Mouse (Mus musculus): ENCODE measurements around the gene Maff. TPM values are rescaled to one million over a fixed set of nuclear protein-coding genes. Genes with fewer than 3 reads are reported as not detected.

Maff gene
- polyA plus RNA-seq, 1 experiment: 0.71 TPM

DNA sequence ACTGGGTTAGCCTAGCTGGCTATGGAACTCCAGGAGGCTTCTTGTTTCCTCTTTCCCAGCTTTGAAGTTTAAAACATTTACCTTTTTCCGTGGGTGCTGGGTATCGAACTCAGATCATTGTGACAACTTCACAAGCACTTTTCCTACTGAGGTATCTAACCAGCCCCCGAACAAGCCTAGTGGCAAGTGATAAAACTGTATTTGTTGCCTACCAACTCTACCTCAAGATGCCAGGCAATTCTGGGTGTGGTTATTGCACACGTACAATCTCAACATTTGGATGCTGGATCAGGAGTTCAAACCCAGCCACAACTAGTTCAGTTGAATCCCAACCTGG, 17.5 kb upstream of the Maff start:
- TF ChIP-seq CTCF (IDR thresholded peaks at IDR 0.05; ENCODE audit: extremely low read depth, insufficient read depth, low read length) (no peak), POLR2A (IDR thresholded peaks at IDR 0.05; ENCODE audit: extremely low read depth, insufficient read depth, low read length) (no peak)
- H3K4me1 ChIP-seq (ENCODE audit: control insufficient read depth, insufficient read depth, low read length): peaks cover 3% of the 10 kb centered on the region; the same call in 1 of the 2 replicates

DNA sequence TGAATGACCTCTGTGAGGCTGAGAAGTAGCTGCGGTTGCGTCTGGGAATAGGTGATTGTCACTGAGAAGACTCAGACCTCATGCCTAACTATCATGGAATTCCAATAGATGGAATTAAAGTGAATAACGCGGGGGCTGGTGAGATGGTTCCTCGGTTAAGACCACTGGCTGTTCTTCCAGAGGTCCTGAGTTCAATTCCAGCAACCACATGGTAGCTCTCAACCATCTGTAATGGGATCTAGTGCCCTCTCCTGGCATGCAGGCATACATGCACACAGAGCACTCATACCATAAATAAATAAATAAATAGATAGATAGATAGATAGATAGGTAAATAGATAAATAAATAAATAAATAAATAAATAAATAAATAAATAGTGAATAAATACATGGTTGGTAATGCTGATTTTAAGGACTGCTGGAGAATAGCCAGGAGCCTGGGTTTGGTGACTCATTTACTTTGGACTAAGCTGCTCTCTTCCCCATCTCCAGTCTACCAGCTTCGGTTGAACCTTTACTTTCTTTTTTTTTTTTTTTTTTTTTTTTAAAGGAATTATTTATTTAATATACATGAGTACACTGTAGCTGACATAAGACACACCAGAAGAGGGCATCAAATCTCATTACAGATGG, 17.0 kb upstream of the Maff start:
- TF ChIP-seq POLR2A (IDR thresholded peaks at IDR 0.05; ENCODE audit: extremely low read depth, insufficient read depth, low read length) (no peak), CTCF (IDR thresholded peaks at IDR 0.05; ENCODE audit: extremely low read depth, insufficient read depth, low read length) (no peak)
- no peak overlapping the region for H3K27ac ChIP-seq (ENCODE audit: insufficient read depth, low read length)
- H3K4me1 ChIP-seq (ENCODE audit: control insufficient read depth, insufficient read depth, low read length): peaks cover 3% of the 10 kb centered on the region; the same call in 1 of the 2 replicates
- H3K4me3 ChIP-seq (ENCODE audit: insufficient read depth, low read length): no peak overlapping the region

More for the DNA sequence above, 17.5 kb upstream of the Maff start:
- peak overlapping the region; percentile 79; the same call in 1 of the 2 replicates for H3K4me3 ChIP-seq (ENCODE audit: insufficient read depth, low read length)
- no peak overlapping the region for H3K27ac ChIP-seq (ENCODE audit: insufficient read depth, low read length)

DNA sequence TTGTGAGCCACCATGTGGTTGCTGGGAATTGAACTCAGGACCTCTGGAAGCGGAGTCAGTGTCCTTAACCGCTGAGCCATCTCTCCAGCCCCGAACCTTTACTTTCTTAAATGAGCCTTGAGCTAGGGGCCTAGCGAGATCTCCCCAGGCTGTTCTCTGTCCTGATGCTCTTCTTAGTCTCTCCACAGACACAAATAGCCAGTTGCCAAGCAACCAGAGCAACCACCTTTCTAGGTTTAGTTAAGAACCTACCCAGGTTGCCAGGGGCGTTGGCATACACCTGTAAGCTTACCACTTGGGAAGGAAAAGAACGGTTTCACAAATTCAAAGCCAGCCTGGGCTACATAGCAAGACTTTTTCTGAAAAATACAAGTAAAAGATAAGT, 16.4 kb upstream of the Maff start:
- Histone ChIP-seq H3K27ac (ENCODE audit: insufficient read depth, low read length) (no peak overlapping the region), H3K4me3 (ENCODE audit: insufficient read depth, low read length) (no peak overlapping the region), H3K4me1 (ENCODE audit: control insufficient read depth, insufficient read depth, low read length) (peaks cover 3% of the 10 kb centered on the region; the same call in 1 of the 2 replicates)
- TF ChIP-seq POLR2A (IDR thresholded peaks at IDR 0.05; ENCODE audit: extremely low read depth, insufficient read depth, low read length): no peak

DNA sequence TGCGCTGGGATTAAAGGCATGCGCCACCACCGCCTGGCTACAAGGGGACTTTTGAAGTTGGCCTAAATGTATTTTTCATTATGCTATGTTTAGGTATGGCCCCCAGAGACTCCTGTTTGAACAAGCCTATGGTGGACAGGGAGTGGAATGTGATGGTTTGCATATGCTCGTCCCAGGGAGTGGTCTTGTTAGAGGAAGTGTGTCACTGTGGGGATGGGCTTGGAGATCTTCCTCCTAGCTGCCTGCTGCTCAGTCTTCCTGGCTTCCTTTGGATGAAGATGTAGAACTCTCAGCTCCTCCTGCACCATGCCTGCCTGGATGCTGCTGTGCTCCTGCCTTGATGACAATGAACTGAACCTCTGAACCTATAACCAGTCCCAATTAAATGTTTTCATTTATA, 15.9 kb upstream of the Maff start:
- H3K27ac ChIP-seq (ENCODE audit: insufficient read depth, low read length): no peak overlapping the region
- peaks cover 3% of the 10 kb centered on the region; the same call in 1 of the 2 replicates for H3K4me1 ChIP-seq (ENCODE audit: control insufficient read depth, insufficient read depth, low read length)
- TF ChIP-seq CTCF (IDR thresholded peaks at IDR 0.05; ENCODE audit: extremely low read depth, insufficient read depth, low read length): no peak
- no peak for TF ChIP-seq POLR2A (IDR thresholded peaks at IDR 0.05; ENCODE audit: extremely low read depth, insufficient read depth, low read length)
- no peak overlapping the region for H3K4me3 ChIP-seq (ENCODE audit: insufficient read depth, low read length)

DNA sequence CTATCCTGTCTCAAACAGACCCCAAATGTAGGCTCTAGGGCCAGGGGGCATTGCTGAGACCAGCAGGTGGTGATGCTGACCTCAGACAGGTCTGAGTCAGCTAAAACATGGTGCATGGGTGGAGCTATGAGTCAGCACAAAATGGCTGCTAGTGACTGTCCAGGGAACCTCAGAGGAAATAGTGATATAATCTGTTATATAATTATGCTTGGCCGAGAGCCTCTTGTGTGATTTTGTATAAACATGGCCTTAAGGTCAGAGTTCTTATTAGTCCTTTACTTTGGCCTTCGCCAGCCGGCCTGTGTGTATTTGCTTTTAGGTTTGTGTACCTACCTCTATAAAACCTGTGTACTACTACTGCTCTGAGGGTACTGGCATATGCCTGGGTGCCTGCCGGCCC, 13.0 kb upstream of the Maff start:
- no peak overlapping the region for H3K27ac ChIP-seq (ENCODE audit: insufficient read depth, low read length)
- TF ChIP-seq POLR2A (IDR thresholded peaks at IDR 0.05; ENCODE audit: extremely low read depth, insufficient read depth, low read length): no peak
- no peak for TF ChIP-seq CTCF (IDR thresholded peaks at IDR 0.05; ENCODE audit: extremely low read depth, insufficient read depth, low read length)
- no peaks in the 10 kb centered on the region for H3K4me1 ChIP-seq (ENCODE audit: control insufficient read depth, insufficient read depth, low read length)
- H3K4me3 ChIP-seq (ENCODE audit: insufficient read depth, low read length): no peak overlapping the region

DNA sequence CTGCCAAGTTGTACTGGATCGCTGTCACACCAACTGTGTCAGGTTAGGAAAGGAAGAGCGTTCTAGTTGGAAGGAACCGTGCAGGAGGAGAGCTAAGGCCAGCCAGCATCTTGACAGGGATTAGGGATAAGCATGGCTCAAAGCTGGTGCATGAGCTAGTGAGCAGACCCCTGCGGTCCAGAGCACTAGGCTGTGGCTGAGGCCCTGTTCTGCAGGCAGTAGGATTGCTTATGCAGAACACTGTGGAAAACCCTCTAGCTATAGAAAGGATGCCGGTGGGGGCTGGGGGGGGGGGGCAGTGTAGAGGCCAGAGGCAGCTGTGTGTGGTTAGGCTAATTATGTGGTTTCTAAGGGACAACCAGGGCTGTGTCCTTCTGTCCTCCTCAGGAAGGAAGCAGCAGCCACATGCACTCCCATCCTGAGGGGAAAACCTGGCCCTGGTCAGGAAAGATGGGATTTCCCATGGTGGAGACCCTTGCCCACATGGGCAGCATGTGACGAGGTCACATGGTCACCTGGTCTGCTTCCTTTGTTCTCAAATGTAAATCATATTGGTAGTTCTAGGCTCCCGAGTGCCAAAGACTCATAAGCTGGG, 11.3 kb upstream of the Maff start:
- Histone ChIP-seq H3K27ac (ENCODE audit: insufficient read depth, low read length) (no peak overlapping the region), H3K4me3 (ENCODE audit: insufficient read depth, low read length) (no peak overlapping the region), H3K4me1 (ENCODE audit: control insufficient read depth, insufficient read depth, low read length) (no peaks in the 10 kb centered on the region)
- no peak for TF ChIP-seq CTCF (IDR thresholded peaks at IDR 0.05; ENCODE audit: extremely low read depth, insufficient read depth, low read length)
- no peak for TF ChIP-seq POLR2A (IDR thresholded peaks at IDR 0.05; ENCODE audit: extremely low read depth, insufficient read depth, low read length)

DNA sequence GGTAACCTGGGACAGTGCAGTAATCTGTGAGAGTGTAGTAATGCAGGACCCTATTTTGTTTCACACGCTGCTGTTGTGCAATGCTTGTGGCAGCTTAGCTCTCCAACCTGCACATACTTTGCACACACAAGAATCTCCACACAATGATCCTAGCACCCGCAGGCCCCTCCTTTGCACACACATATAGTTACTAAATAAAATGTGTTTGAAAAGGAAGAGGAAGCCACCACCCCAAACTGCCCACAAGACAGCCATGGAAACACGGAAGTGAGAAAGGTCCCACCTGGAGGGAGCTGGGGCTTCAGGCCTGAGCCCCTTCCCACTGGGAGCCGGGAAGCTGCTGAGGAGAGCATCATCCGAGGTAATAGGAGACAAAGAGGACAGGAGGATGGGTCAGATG, 7.4 kb upstream of the Maff start:
- Histone ChIP-seq H3K4me1 (ENCODE audit: control insufficient read depth, insufficient read depth, low read length) (no peaks in the 10 kb centered on the region), H3K4me3 (ENCODE audit: insufficient read depth, low read length) (no peak overlapping the region), H3K27ac (ENCODE audit: insufficient read depth, low read length) (no peak overlapping the region)
- TF ChIP-seq POLR2A (IDR thresholded peaks at IDR 0.05; ENCODE audit: extremely low read depth, insufficient read depth, low read length) (no peak), CTCF (IDR thresholded peaks at IDR 0.05; ENCODE audit: extremely low read depth, insufficient read depth, low read length) (no peak)

DNA sequence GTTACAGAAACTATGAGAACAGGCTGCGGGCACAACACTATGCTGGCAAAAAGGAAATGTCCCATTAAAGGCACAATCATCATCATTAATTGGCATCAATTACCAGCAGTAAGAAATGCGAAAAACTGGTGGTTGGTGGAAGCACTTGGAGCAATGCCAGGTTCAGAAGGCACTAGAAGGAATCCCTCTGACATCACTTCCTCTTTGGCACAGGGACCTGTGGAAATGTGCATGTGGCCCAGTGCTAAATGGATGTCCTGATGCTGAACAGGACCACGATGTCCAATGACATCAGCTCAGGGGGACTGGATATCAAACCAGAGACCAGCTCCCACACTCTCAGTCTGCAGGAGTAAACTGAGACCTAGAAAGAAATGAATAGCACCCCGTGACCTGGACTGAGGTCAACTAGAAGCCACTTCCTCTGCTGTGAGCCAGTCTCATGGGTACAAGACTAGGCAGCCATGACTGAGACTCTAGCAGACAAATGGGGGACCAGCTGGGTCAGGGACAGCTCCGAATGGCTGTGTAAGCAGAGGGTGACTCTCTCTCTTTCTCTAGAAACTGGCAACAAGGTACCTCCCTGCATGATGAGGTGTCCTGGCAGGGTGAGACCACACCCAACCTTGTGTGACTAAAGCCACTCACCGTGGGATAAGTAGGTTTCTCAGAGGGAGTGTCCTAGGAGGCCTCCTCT, 3.6 kb upstream of the Maff start:
- no peak for TF ChIP-seq POLR2A (IDR thresholded peaks at IDR 0.05; ENCODE audit: extremely low read depth, insufficient read depth, low read length)
- no peak for TF ChIP-seq CTCF (IDR thresholded peaks at IDR 0.05; ENCODE audit: extremely low read depth, insufficient read depth, low read length)
- H3K27ac ChIP-seq (ENCODE audit: insufficient read depth, low read length): no peak overlapping the region
- no peak overlapping the region for H3K4me3 ChIP-seq (ENCODE audit: insufficient read depth, low read length)
- H3K4me1 ChIP-seq (ENCODE audit: control insufficient read depth, insufficient read depth, low read length): no peaks in the 10 kb centered on the region

DNA sequence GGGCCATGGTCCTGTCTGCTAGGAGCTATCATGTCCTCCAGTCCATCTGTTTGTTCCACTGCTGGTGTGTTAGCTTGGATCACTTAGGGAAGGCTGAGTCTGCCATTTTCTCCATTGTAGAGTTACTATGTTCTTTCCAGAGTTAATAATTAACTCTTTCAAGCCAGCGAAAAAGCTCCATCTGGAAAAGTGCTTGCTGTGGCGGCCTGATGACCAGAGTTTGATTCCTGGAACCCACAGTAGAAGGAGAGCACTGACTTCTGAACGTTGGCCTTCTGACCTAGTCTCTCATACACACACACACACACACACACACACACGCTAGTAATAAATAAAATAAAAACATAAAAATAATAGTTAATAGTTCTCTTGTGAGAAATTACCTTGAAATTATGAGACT, 1.8 kb upstream of the Maff start:
- no peak overlapping the region for H3K27ac ChIP-seq (ENCODE audit: insufficient read depth, low read length)
- peaks cover 2% of the 10 kb centered on the region; the same call in 1 of the 2 replicates for H3K4me1 ChIP-seq (ENCODE audit: control insufficient read depth, insufficient read depth, low read length)
- TF ChIP-seq POLR2A (IDR thresholded peaks at IDR 0.05; ENCODE audit: extremely low read depth, insufficient read depth, low read length): no peak
- no peak for TF ChIP-seq CTCF (IDR thresholded peaks at IDR 0.05; ENCODE audit: extremely low read depth, insufficient read depth, low read length)
- H3K4me3 ChIP-seq (ENCODE audit: insufficient read depth, low read length): no peak overlapping the region

Measured in cortical plate, adult 2 months (tissue).